Mouse (Mus musculus) bone marrow macrophage, adult 2 months (primary cell): Measurements from ENCODE around the gene Lrrfip2.

Source experiments
- CTCF ChIP-seq: IDR thresholded peaks from 2 replicates; pipeline ENCODE4 v1.5.1; 2012; ENCODE audit warnings: low read depth, mild to moderate bottlenecking, low read length, moderate library complexity
- POLR2A ChIP-seq: IDR thresholded peaks from 2 replicates; pipeline ENCODE4 v1.6.1; 2012; ENCODE audit warnings: mild to moderate bottlenecking, low read depth, low read length, borderline replicate concordance

- TF ChIP-seq POLR2A, result no peak
- TF ChIP-seq CTCF, result no peak
Measured at GRCm38 (mm10) chr9:111124440-111124839, 7.0 kb downstream of the Lrrfip2 start.
